Mouse (Mus musculus): ENCODE results near the gene Rchy1.

GRCm38 (mm10) chr5:91911384-91912106, 51.3 kb downstream of the Rchy1 start:
- TF ChIP-seq TAL1 (IDR thresholded peaks at IDR 0.05; ENCODE audit: low read length) (no peak), GATA1 (IDR thresholded peaks at IDR 0.05; ENCODE audit: low read length) (no peak)

Measured in erythroblast, embryonic 14.5 days (primary cell).